Comparison of ENCODE assay signal across 12 mouse cellular contexts in the genomic region with DNA sequence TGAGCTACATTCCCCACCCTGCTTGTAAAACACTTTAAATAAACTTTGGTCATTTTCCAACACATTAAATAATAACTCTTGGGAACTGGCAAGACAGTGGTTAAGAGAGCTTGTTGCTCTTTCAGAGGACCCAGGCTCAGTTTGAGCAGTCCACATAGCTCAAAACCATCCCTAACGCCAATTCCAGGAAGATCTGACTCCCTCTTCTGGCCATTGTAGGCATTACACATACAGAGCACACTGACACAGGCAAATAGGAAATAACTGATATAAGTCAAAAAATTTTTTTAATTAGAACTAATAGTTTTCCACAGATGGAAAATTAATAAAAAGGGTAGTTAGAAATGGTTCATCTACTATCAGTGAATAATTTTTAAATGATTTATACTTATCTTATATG.
A peak's percentile ranks its signal among the peaks of the same experiment; 100 is the strongest.
DNase-seq lines count a peak whose midpoint lies in the region; ATAC-seq and TF ChIP-seq lines count a peak whose summit lies in the region.
"Had no signal": no experiment of that assay in that cellular context is flagged by ENCODE, and none has a peak within 500 bp of the region (broad histone marks: within the 10 kb centered on the region; RNA-seq: fewer than 3 reads in every experiment).

No protein-coding gene starts in this region.

- no peak overlapping the region for H3K4me2 ChIP-seq in heart, embryonic 12.5 days
- H3K4me2 ChIP-seq: forebrain, embryonic 13.5 days; limb, embryonic 13.5 days had no signal

- ATAC-seq in heart, embryonic 12.5 days (ENCODE audit: insufficient number of reproducible peaks, low FRiP score) = no peak
- ATAC-seq in inflammation-experienced regulatory T-cells, adult 6 months = no peak
- ATAC-seq: forebrain, embryonic 13.5 days had no signal

- WGBS in heart, embryonic 12.5 days = 35% methylated on average over 1 of the region's 1 CpGs
- 55% methylated on average over 1 of the region's 1 CpGs for WGBS in spleen, adult 2 months

- no peak overlapping the region for H3K9ac ChIP-seq in heart, embryonic 12.5 days
- H3K9ac ChIP-seq: forebrain, embryonic 13.5 days; limb, embryonic 13.5 days had no signal

- H3K36me3 ChIP-seq in heart, embryonic 12.5 days = no peaks in the 10 kb centered on the region
- no peaks in the 10 kb centered on the region for H3K36me3 ChIP-seq in spleen, adult 2 months (ENCODE audit: control insufficient read depth, insufficient read depth, low read length)
- no peaks in the 10 kb centered on the region for H3K36me3 ChIP-seq in splenic B cell, adult 2 months (ENCODE audit: control insufficient read depth, insufficient read depth, low read length, poor library complexity, severe bottlenecking)
- H3K36me3 ChIP-seq: heart, embryonic 10.5 days; limb, embryonic 13.5 days had no signal

- H3K9me3 ChIP-seq in heart, embryonic 12.5 days (replicated peaks) = no peaks in the 10 kb centered on the region
- H3K9me3 ChIP-seq: forebrain, embryonic 13.5 days; heart, embryonic 10.5 days; limb, embryonic 13.5 days had no signal

- no peak overlapping the region for H3K4me3 ChIP-seq in heart, embryonic 12.5 days
- no peak overlapping the region for H3K4me3 ChIP-seq in spleen, adult 2 months (ENCODE audit: extremely low read depth, insufficient read depth, insufficient read length)
- H3K4me3 ChIP-seq: forebrain, embryonic 13.5 days; heart, embryonic 10.5 days; limb, embryonic 13.5 days had no signal

- H3K4me1 ChIP-seq in heart, embryonic 12.5 days (replicated peaks) = no peaks in the 10 kb centered on the region
- no peaks in the 10 kb centered on the region for H3K4me1 ChIP-seq in spleen, adult 2 months (ENCODE audit: control insufficient read depth, insufficient read depth, insufficient read length)
- H3K4me1 ChIP-seq: forebrain, embryonic 13.5 days; heart, embryonic 10.5 days had no signal

- peak; percentile 22 for DNase-seq in heart, postnatal 4 days
- DNase-seq in spleen, adult 2 months (ENCODE audit: low read depth in 1 of 2, low spot score in 2 of 2) = no peak
- DNase-seq in spleen, postnatal 4 days (ENCODE audit: low spot score in 2 of 2) = no peak
- peak; percentile 54 for DNase-seq in ZHBTc4 (ENCODE audit: low read depth, low spot score)
- DNase-seq in splenic B cell, adult 2 months (ENCODE audit: low read depth, low spot score) = peak; percentile 68
- DNase-seq in urinary bladder, postnatal 4 days (ENCODE audit: low spot score in 2 of 2) = no peak
- DNase-seq: right cerebral cortex, postnatal 4 days had no signal

- H3K27me3 ChIP-seq in heart, embryonic 12.5 days (replicated peaks) = no peaks in the 10 kb centered on the region
- no peaks in the 10 kb centered on the region for H3K27me3 ChIP-seq in spleen, adult 2 months (ENCODE audit: control insufficient read depth, insufficient read depth, low read length)
- H3K27me3 ChIP-seq in splenic B cell, adult 2 months (ENCODE audit: control insufficient read depth, insufficient read depth, low read length, poor library complexity, severe bottlenecking) = no peaks in the 10 kb centered on the region
- H3K27me3 ChIP-seq: forebrain, embryonic 13.5 days; limb, embryonic 13.5 days had no signal

- TF ChIP-seq POLR2A in spleen, adult 2 months (IDR thresholded peaks at IDR 0.05; ENCODE audit: low read depth, low read length) = no peak

- H3K27ac ChIP-seq in heart, embryonic 12.5 days (ENCODE audit: poor library complexity, severe bottlenecking) = no peak overlapping the region
- no peak overlapping the region for H3K27ac ChIP-seq in spleen, adult 2 months (ENCODE audit: insufficient read depth, low read length)
- H3K27ac ChIP-seq: forebrain, embryonic 13.5 days; heart, embryonic 10.5 days; limb, embryonic 13.5 days had no signal

- peak; percentile 18; the same call in 1 of the 2 replicates for TF ChIP-seq CTCF in spleen, adult 2 months (IDR thresholded peaks at IDR 0.05; ENCODE audit: extremely low read depth, insufficient read depth, insufficient read length, insufficient replicate concordance)

Comparison
In these comparisons a context has a peak if more than half of its experiments do, and no peak if none do; other contexts are left out.
1. DNase-seq: peak in heart, postnatal 4 days (single experiment), ZHBTc4 (single experiment) and splenic B cell, adult 2 months (single experiment); none in spleen, adult 2 months (0 of 2), spleen, postnatal 4 days (0 of 2) and urinary bladder, postnatal 4 days (0 of 2).